Mouse (Mus musculus) frontal cortex, postnatal 14 days (tissue): ENCODE data around the gene Sec22c.

ENCODE experiments used
- DNase-seq, 2 experiments: peaks; one replicate each; pipeline ENCODE4 v3.0.0; 2022; ENCODE audit warnings: low spot score in 2 of 2

Gene Sec22c

DNA sequence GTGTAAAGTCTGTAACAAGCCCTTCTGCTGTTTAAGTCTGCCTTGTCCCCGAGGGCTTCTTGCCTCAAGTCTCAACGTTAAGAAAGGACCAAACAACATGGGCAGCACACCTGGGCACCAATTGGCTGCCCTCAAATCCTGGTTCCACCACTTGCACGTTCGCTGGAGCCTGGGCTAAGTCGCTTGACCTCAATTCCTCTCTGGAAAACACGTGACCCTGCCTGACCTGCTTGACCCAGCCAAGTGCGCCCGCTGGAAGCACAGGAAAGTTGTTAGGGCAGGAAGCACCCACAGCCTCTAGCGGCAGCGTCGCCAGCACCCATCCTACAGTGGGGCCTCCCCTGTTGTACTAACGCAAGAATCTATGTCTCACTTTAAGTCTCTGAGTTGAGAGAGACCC, 10.6 kb downstream of the Sec22c start:
- no peak for DNase-seq

DNA sequence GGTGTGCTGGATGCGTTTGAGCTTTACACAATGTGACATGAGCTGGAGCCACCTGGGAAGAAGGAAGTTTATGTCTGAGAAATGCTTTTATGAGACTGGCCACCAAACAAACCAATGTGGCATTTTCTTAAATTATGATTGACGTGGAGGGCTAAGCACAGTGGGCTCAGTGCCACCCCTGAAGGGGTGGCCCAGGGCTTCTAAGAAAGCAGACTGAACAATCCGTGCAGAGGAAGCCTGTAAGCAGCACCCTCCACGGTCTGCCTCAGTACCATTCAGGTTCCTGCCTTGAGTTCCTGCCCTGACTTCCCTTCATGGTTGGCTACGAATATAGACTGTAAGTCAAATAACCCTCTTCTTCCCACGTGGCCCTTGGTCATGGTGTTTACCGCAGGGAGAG, 14.6 kb downstream of the Sec22c start:
- DNase-seq = no peak

DNA sequence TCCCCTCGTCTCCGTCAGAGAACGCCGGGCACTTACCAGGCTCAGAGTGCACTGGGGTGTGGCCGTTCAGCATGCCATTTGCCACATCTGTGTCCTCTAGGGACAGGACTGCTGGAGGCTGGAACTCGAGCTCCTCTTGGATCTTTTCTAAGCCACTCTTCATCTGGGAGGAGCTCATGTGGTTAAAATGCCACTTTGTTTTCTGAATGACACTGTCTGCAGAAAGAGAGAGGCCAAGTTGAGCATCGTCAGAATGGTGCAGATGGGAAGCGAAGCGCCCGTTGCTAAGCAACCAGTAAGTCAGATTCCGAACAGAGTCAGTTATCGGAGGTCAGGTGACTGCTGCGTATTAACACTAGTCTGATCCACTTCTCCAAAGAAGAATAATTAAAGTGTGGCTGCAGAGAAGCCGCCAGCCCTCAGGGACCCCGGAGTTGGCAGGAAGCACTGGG, 15.1 kb downstream of the Sec22c start:
- DNase-seq = peak; percentile 40 to 63

DNA sequence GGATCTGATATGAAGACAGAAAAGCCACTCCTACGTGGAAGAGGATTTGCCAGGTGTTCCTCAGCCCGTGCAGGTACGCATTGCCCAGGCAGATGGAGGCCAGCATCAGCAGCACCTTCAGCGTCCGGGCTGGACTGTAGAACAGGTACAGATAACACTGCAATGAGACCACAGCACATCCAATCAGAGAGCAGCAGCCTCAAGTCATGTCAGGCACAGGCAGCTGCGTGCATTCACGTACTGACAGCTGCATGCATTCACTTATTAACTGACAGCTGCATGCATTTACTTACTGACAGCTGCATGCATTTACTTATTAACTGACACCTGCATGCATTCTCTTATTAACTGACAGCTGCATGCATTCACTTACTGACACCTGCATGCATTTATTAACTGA, 20.6 kb downstream of the Sec22c start:
- no peak for DNase-seq

DNA sequence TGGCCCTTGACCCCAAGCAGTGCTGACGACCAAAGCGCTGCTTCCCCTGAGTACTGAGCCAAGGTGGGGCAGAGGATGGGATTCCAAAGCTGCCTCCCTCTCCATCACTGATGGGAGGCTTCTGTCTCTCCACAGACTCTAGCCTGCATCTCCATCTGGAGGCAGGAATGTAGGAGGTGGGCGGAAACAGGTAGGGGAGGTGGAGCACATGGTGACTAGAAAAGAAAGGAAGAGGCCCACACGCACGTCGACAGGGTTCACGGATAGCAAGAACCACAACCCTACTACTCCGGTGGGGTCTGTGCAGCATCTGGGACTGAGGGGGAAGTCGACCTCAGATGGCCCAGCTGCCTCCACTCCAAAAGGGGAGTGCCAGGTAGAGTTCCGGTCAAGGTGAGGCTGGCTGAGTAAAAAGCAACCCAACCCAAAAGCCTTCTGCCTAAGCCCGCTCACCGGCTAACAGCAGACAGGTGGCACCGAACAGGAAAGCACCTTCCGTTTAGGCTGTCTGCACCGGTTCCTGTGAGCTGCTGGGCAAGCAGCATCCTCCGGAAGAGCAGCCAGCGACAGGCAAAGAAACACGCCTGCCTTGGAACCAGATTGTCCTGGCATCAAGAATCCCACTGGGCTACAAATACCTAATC, 23.1 kb downstream of the Sec22c start:
- DNase-seq = no peak

DNA sequence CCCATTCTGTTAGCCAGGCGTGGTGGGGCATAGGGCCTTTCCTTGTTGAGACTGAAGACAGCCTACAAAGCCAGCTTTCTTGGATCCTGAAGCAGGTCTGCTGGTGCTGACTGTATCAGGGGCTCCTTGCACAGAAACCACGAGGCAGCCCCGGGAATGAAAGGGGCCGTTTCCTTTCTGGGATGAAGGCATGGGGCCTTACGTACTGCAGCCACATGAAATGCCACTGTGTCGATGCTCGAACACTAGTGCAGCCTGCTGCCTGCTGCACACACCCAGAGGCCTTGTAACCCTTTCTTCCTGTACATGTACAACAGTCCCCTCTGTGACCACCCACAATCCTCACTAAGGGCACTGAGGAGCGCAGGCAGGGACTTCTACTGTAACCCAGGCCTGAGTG, 24.1 kb downstream of the Sec22c start:
- no peak for DNase-seq

DNA sequence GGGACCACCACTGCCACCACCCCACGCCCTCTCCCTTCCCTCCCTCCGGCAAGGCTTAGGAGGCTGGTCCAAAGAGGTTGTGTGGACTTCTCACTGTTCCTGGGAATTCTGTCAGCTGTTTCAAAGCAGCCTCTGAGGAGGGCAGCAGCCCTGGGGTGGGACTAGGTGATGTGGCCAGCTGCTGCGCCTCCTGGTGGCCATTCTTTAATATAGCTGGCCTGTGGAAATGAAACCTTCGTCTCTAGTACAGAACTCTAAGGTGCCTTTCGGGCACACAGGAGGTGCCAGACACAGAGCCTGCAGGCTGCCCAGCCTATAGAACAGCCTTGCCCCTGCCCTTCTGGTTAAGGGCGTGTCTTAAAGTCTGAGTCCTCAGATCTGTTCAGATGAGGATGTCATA, 25.7 kb downstream of the Sec22c start:
- no peak for DNase-seq

DNA sequence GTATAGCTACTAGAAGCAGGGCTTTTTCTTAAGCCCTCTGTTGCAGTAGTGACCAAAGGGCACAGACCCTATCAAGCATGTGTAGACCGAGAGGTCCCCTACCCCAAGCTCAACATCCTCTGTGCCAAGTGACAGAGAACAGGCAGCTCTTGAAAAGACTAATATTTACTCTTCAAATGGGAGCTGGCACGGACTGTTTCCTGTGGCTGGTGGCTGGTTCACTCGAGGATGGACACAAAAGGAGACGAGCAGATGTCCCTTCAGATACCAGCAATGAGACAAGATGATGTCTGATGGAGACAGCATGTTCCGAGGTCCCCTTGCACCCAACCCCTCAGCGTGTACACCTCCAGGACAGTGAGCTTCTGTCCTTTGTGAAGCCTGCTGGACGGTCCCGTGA, 27.8 kb downstream of the Sec22c start:
- DNase-seq = no peak

DNA sequence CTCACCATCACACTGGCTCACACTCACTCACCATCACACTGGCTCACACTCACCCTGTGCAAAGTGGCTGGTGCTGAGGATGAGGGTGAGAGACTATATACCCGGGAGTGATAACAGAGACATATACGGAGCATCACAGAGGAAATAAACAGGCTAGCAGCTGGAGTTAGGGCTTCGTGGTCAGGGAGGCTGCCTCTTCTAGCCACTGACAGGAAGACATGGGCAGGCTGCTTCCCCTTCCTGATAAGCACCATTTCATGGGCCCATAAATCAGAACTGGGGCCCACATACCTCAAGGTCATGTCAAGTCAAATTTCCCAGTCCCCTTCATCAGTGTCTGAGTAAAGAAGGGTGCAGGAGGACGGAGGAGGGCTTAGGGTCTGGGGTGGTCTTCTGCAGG, 28.2 kb downstream of the Sec22c start:
- DNase-seq = no peak

DNA sequence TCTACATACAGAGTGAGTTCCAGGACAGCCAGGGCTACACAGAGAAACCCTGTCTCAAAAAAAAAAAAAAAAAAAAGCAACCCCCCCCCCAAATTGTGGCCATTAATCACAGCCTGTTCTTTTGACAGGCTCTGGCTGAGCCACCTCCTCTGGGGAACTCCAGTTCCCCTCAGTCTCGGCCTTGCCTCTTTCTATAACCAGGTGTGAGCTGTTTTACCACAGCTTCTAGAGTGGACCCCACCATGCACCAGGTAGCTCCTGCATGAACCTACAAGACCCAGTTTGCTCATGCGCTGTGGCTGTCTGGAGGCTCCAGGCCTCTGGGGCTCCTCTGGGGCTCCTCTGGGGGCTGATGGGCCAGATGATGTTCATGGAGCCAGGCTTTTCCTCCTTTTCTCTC, 29.7 kb downstream of the Sec22c start:
- no peak for DNase-seq

DNA sequence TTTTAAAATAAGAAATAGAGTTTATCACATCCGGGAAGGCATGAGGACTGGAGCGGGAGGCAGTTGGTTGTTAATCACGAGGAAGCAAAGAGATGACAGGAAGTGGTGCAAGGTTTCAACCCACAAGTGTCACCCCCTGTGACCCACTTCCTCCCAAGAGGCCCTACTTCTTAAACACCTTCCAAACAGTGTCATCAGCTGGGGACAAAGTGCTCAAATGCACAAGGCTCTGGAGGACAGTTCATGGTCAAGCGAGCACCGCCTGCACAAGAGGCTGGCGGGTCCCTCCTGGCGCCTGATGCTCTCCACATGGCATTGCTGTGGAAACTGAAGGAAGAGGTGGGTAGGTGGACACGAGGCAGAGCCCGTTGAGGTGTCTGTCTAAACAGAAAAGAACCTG, 30.3 kb downstream of the Sec22c start:
- DNase-seq = no peak

DNA sequence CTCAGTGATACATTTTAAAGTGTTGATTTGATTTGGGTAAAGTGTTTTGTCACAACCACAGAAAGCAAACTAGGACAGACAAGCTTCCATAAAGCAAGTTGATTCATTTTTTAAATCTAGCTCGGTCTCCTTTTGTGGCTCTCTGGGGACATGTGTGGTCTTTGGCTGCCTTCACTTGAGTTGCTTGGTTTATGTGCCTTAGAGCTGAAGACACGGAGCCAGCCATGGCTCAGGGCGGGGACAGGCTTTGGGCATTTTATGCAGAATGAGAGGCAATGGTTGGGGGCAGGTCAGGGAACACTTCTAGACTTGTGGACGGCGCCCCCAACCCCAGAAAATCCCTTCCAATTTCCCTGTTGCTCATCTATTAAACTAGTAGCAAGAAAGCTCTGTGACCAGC, 31.6 kb downstream of the Sec22c start:
- DNase-seq = no peak

DNA sequence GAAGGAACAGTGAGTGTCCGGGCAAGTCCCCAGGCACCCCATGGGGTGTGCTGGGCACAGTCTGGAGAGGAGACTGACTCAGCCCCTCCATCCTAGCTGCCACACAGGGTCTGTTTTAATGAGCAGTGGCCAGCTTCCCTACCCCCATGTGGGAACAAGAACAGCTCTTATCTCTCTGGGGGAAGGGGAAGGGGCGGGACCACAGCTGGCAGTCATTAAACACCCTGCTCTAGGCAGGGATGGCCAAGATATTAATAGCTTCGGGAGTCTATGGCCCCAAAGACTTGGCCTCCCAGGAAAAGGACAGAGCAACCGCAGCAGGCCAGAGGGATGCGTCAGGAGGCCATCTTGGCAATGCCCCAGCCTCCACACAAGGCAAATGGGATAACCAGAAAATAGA, 33.0 kb downstream of the Sec22c start:
- DNase-seq = no peak

DNA sequence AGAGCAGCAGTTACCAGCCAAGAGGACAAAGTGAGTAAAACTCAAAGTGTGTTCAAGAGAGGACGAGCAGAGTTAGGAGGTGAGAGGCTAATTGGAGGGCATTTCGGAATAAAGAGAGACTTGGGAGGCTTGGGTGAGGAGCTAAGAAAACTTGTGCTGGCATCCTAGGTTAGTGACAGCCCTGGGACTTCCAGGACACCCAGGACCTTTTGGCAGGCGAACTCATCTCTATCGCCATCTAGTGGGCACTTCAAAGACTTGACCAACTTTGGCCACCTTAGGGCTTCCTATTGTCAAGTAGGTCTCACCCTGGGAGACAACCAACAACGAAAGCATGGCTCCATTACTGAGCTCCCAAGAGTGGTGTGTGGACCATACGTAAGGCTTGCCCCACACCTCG, 34.0 kb downstream of the Sec22c start:
- DNase-seq = no peak

DNA sequence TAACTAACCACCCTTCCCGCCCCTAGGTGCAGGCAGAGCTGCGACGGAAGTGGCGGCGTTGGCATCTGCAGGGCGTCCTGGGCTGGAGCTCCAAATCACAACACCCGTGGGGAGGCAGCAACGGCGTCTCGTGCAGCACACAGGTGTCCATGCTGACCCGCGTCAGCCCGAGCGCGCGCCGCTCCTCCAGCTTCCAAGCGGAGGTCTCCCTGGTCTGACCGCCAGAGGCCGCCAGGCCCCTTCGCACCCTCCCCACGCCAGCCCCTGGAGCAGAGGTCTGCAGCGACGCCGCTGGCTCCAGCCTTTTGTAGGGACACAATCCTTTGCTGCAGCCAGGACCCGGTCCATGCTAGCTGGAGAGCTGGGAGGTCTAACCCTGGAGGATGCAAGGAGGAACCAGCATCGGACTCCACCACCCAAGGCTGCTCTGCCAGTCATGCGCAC, 35.9 kb downstream of the Sec22c start:
- DNase-seq = peak in 1 of 2 experiments; percentile 42

DNA sequence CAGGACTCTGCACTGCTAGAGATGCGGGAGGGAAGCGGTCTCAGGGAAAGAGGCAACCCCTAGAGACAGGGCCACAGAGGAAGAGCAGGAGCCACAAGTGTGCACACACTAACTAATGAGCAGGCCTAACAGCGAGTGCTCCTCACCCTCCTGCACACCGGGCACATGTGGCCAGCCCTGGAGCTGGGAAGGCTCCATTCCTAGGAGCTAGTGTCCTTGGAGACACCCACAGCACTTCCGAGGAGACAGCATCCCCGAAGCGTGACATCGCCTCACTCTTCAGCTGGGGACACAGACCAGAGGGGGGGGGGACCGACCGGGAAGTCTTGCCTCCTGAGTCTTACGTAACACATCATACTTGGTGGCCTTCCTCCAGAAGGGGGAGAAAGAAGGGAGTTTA, 37.5 kb downstream of the Sec22c start:
- DNase-seq = no peak

DNA sequence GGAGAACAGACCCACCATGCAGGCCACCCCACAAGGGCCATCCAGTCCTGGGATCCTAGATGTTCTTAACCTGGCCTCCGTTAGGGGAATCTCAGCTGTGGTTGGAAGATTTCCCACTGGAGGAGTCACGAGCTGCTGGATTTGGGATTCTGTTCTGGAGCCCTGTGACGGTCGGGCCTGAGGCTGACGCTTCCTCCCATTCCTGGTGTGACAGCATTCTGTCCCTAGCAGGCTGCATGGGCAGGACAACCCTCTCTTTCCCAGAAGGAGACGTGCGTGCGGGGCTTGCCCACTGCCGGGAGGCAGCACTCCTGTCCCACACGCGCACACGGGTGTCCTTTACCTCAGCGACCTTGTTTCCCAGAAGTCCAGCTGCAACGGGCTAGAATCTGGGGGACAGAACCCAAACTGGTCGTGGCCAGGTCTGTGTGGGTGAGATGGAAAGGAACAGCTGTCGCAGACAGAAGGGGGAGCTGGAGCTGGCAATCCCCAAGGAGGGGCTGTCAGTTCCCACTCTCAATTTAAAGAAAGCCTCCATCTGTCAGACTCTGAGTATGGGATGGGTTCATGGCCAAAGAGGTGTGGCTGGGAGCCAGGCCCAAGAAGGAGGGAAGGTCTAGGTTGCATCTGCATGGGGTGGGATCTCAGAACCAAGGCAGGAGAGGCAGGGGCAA, 38.2 kb downstream of the Sec22c start:
- DNase-seq = peak; percentile 42 to 54

DNA sequence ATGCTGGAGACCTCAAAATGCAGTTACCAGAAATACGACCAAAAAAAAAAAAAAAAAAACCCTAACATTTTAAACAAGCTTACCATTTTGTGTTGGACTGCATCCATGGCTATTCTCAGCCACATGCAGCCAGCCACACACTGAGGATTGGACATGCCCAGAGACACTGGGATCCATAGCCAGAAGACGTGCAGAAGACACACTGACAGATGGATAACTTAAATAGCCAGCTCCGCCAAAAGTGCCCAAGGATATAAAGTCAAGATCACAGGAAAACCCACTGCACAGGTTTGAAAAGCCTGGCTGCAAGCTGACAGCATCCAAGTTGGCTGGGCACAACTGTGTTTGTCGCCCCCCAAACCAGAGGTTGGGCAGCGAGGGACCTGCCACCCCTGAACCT, 41.2 kb downstream of the Sec22c start:
- no peak for DNase-seq

DNA sequence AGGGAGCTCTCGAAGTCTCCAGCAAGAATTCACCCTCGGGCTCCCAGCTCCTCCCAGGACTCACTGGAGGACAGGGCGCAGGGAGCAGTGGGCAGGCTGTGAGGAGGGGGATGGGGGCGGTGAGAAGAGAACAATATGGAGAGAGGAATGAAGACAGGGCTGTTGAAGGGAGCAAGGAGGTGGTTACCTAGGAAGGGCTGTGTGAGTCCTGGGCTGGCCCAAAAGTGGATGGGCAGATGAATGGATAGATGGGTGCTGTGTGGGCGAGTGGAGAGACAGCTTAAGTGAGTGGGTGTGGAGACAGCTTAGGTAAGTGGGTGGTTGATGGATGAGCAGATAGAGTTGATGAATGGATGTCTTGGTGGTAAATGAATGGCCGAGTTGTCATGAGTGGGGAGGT, 41.8 kb downstream of the Sec22c start:
- no peak for DNase-seq

DNA sequence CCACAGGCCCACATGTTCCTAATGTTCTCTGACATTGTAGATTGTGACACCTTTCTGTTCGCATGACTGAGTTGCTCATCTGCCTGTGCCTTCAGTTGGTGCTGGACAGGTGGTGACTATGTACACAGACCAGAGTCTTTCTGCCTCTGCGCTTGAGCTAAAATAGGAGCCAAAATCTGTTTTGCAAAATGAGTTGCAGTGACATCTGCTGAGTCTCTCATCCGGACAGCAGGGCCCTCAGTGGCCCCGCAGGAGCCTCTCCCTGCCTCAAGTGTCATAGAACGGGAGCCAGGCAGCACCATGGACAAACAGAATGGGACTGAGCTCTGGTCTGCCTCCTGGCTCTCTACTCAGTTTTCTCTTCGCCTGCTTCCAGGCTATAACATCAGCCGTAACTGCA, 45.5 kb downstream of the Sec22c start:
- DNase-seq = no peak

DNA sequence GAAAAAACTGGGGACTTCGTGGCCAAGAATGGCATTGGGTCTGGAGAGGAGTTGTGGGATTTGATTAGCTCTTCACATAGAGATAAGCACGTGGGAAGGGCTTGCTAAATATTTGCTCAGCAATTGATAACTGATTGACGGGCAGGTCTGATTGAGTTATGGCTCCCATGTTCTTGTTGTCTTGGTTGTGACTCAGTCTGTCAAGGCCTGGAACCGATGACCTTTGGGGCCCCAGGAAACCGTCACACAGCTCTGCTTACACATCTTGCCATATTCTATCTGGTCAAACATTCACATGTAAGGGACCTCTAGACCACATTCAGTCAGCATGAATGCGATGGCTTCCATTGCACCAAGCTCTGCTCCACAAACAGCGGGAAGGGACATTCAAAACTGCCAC, 47.0 kb downstream of the Sec22c start:
- no peak for DNase-seq

DNA sequence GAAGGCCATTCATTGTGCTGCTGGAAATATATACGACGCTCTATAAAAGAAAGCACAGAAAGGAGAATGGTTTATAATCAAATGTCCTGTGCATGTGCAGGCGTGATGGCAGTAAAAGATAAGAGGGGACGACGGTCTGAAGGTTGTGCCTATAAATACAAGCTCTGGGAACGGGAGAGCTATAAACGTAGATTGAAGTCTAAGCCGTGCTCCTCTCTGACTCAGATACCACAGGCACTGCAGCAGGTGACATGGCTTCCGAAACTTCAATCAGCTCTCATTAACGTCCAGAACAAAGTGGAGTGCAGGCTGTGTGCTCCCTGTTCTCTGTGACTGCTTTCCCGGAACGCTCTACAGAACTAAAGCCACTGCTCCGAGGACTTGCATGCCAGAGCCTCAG, 48.1 kb downstream of the Sec22c start:
- no peak for DNase-seq

DNA sequence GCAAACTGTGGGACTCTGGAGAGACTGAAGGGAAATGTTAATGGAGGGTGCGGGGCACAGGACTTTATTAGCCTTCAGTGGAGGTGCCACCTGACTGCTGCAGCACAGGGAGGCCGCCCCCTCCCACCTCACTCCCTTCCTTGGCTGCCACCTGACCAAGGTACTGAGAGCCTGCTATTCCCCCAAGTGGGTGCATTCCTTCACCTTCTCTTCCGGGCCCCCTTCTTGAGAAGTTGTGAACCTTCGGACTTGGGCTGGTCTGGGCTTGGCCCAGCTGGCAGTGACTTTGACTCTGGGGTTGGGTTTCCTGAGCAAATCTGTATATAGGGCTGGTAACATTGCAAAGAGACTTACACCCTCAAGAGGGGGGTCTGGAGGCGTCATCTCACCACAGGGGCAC, 49.0 kb downstream of the Sec22c start:
- no peak for DNase-seq

DNA sequence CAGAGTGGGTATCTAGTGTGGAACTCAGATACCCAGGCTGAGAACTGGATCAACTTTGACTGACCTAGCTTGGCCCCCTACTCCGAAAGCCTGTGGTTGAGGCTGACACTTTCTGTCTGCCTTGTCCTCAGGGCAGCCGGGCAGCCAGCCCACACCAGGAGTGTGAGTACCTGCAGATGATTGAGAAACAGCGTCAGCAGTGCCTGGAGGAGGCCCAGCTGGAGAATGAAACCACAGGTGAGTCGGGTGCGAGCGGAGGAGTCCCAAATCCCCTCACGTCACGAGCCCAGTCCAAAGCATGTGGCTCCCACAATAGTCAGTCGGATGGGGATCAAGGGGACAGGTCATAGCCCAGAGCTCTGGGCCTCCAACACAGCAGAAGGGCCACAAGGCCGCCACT, 51.6 kb downstream of the Sec22c start:
- no peak for DNase-seq
